Mouse (Mus musculus) bone marrow macrophage, adult 2 months (primary cell): ENCODE measurements around the gene Cela3a. TPM values are rescaled to one million over a fixed set of nuclear protein-coding genes. Genes with fewer than 3 reads are reported as not detected.
"Not testable (repeated sequence)": the region's sequence is repeated elsewhere in the genome, so short reads cannot be mapped to it uniquely, and the experiment has no call there.

Source experiments
- H3K27ac ChIP-seq: 2 replicates; pipeline ENCODE4 v1.5.1; 2012; ENCODE audit warnings: low read depth, low read length; ENCODE audit not compliant: insufficient read depth
- H3K4me1 ChIP-seq: 2 replicates; pipeline ENCODE4 v1.6.1; 2012; ENCODE audit warnings: low read length; ENCODE audit not compliant: control insufficient read depth, insufficient read depth
- H3K4me3 ChIP-seq: 2 replicates; pipeline ENCODE4 v1.5.1; 2012; ENCODE audit warnings: mild to moderate bottlenecking, low read length, moderate library complexity; ENCODE audit not compliant: insufficient read depth
- CTCF ChIP-seq: IDR thresholded peaks from 2 replicates; pipeline ENCODE4 v1.5.1; 2012; ENCODE audit warnings: low read depth, mild to moderate bottlenecking, low read length, moderate library complexity
- POLR2A ChIP-seq: IDR thresholded peaks from 2 replicates; pipeline ENCODE4 v1.6.1; 2012; ENCODE audit warnings: mild to moderate bottlenecking, low read depth, low read length, borderline replicate concordance
- polyA plus RNA-seq: library from polyadenylated mRNA; stranded (reverse); fragments of >200 nt; gene quantifications from 2 replicates; pipeline ENCODE4 v1.2.4, GENCODE M21; 2012; ENCODE audit not compliant: missing spikeins, insufficient read depth, insufficient read length

The Cela3a gene
- polyA plus RNA-seq, 1 experiment: not detected

- no peak for TF ChIP-seq CTCF
- no peak for TF ChIP-seq POLR2A
- Histone ChIP-seq H3K4me1 (no peaks in the 10 kb centered on the region), H3K4me3 (no peak overlapping the region), H3K27ac (no peak overlapping the region)
Observed at GRCm38 (mm10) chr4:137448641-137449040, 39.0 kb upstream of the Cela3a start.

- no peak overlapping the region for H3K27ac ChIP-seq
- no peak overlapping the region for H3K4me3 ChIP-seq
- H3K4me1 ChIP-seq: no peaks in the 10 kb centered on the region
- TF ChIP-seq CTCF: no peak
- TF ChIP-seq POLR2A: no peak
Observed at GRCm38 (mm10) chr4:137448197-137448596, 38.6 kb upstream of the Cela3a start.

- no peak overlapping the region for H3K4me3 ChIP-seq
- no peaks in the 10 kb centered on the region for H3K4me1 ChIP-seq
- H3K27ac ChIP-seq: no peak overlapping the region
- TF ChIP-seq POLR2A (no peak), CTCF (no peak)
Observed at GRCm38 (mm10) chr4:137447363-137448196, 38.0 kb upstream of the Cela3a start.

GRCm38 (mm10) chr4:137445881-137446280, 36.3 kb upstream of the Cela3a start:
- Histone ChIP-seq H3K4me3 (no peak overlapping the region), H3K4me1 (no peaks in the 10 kb centered on the region), H3K27ac (no peak overlapping the region)
- TF ChIP-seq CTCF: no peak
- no peak for TF ChIP-seq POLR2A

GRCm38 (mm10) chr4:137443625-137444024, 34.0 kb upstream of the Cela3a start:
- no peak for TF ChIP-seq POLR2A
- TF ChIP-seq CTCF: peak; percentile 65
- Histone ChIP-seq H3K4me1 (no peaks in the 10 kb centered on the region), H3K27ac (no peak overlapping the region), H3K4me3 (no peak overlapping the region)

- Histone ChIP-seq H3K4me1 (no peaks in the 10 kb centered on the region), H3K27ac (no peak overlapping the region), H3K4me3 (no peak overlapping the region)
- no peak for TF ChIP-seq POLR2A
- no peak for TF ChIP-seq CTCF
Observed at GRCm38 (mm10) chr4:137441332-137441731, 31.7 kb upstream of the Cela3a start.

- H3K4me3 ChIP-seq: no peak overlapping the region
- H3K27ac ChIP-seq: no peak overlapping the region
- H3K4me1 ChIP-seq: no peaks in the 10 kb centered on the region
- TF ChIP-seq POLR2A (no peak), CTCF (no peak)
Observed at GRCm38 (mm10) chr4:137438842-137439241, 29.3 kb upstream of the Cela3a start.

- TF ChIP-seq POLR2A: no peak
- TF ChIP-seq CTCF: no peak
- Histone ChIP-seq H3K4me1 (no peaks in the 10 kb centered on the region; the same call in 1 of the 2 replicates), H3K27ac (no peak overlapping the region), H3K4me3 (no peak overlapping the region)
Observed at GRCm38 (mm10) chr4:137436979-137437669, 27.5 kb upstream of the Cela3a start.

GRCm38 (mm10) chr4:137432700-137433550, 23.3 kb upstream of the Cela3a start:
- H3K27ac ChIP-seq, H3K4me1 ChIP-seq, H3K4me3 ChIP-seq: not testable (repeated sequence)
